Mouse (Mus musculus) hindbrain, embryonic 16.5 days (tissue): ENCODE results near the gene Sri. TPM values are rescaled to one million over a fixed set of nuclear protein-coding genes. Genes with fewer than 3 reads are reported as not detected.
"Not testable (repeated sequence)": the region's sequence is repeated elsewhere in the genome, so short reads cannot be mapped to it uniquely, and the experiment has no call there.

Source experiments
- ATAC-seq: fragments of 200-750 bp; cut with Nextera tagmentation; 2 replicates; pipeline ENCODE4 v1.8.0; 2017; ENCODE audit warnings: moderate TSS enrichment, moderate library complexity
- H3K27ac ChIP-seq: fragments of 300-500 bp; sonication (generic); 2 replicates; pipeline ENCODE4 v1.5.1; 2014; ENCODE audit warnings: low read depth, mild to moderate bottlenecking, control low read depth, low read length, moderate library complexity
- H3K27me3 ChIP-seq: fragments of 300-500 bp; sonication (generic); replicated peaks from 2 replicates; pipeline ENCODE4 v1.6.1; 2014; ENCODE audit warnings: low read length; ENCODE audit not compliant: control insufficient read depth, insufficient read depth
- H3K36me3 ChIP-seq: fragments of 300-500 bp; sonication (generic); 2 replicates; pipeline ENCODE4 v1.6.1; 2014; ENCODE audit warnings: mild to moderate bottlenecking, low read length, moderate library complexity, mixed read lengths; ENCODE audit not compliant: control insufficient read depth, insufficient read depth
- H3K4me1 ChIP-seq: fragments of 300-500 bp; sonication (generic); 2 replicates; pipeline ENCODE4 v1.6.1; 2014; ENCODE audit warnings: low read depth, low read length; ENCODE audit not compliant: control insufficient read depth, insufficient read depth
- H3K4me2 ChIP-seq: fragments of 300-500 bp; sonication (generic); 2 replicates; pipeline ENCODE4 v1.6.1; 2014; ENCODE audit warnings: mild to moderate bottlenecking, low read length, control low read depth, moderate library complexity
- H3K4me3 ChIP-seq: fragments of 300-500 bp; sonication (generic); 2 replicates; pipeline ENCODE4 v1.5.1; 2014; ENCODE audit warnings: mild to moderate bottlenecking, low read length, control low read depth, moderate library complexity
- H3K9ac ChIP-seq: fragments of 300-500 bp; sonication (generic); 2 replicates; pipeline ENCODE4 v1.6.1; 2014; ENCODE audit warnings: low read depth, mild to moderate bottlenecking, control low read depth, low read length, moderate library complexity
- H3K9me3 ChIP-seq: fragments of 300-500 bp; sonication (generic); 2 replicates; pipeline ENCODE4 v1.6.1; 2014; ENCODE audit warnings: mild to moderate bottlenecking, low read length, moderate library complexity; ENCODE audit not compliant: control insufficient read depth
- WGBS: fragments of 180-500 bp; shearing (Covaris S2); extraction: QIAGEN DNeasy Blood & Tissue Kit; methylation state at CpG from one replicate; pipeline ENCODE4 v1.1.7; 2014; 5-methylcytosine and 5-hydroxymethylcytosine counted together
- polyA plus RNA-seq: library from polyadenylated mRNA; unstranded; fragments of >200 nt; fragmentation: Nextera tagmentation; extraction: Ambion mirVana; gene quantifications from 2 replicates; pipeline ENCODE4 v1.2.1, GENCODE M21; 2015

Sri gene
- 199 and 203 TPM in 2 replicates for polyA plus RNA-seq

DNA sequence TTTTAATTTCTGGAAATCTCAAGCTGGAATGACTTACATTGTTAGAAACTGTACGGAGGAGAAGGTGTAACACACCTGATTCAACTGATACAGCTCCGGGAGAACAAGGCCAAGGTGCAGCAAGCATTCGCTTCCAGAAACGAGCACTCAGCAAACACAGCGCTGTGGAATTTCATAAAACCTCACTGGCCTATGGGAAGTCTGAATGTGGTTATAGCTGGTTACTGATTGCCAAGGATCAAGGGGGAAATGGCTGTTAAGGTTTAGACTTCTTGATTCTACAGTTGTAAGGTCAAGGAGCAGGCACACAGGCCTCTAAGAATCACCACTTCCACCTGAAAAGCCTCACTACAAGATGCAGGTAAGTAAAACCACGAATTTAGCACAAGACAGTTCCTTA is at the start of gene Sri:
Sri (plus strand) TSS at position 224 of the 400 bp plus-strand sequence.
- 82% methylated on average over 6 of the region's 6 CpGs for WGBS
- Histone ChIP-seq H3K4me3 (no peak within 1 kb of the TSS), H3K36me3 (no peaks in the 10 kb centered on the region), H3K27ac (no peak within 1 kb of the TSS), H3K4me2 (no peak within 1 kb of the TSS), H3K9ac (no peak within 1 kb of the TSS), H3K9me3 (no peaks in the 10 kb centered on the region), H3K27me3 (no peaks in the 10 kb centered on the region), H3K4me1 (no peaks in the 10 kb centered on the region)
- ATAC-seq = no peak

DNA sequence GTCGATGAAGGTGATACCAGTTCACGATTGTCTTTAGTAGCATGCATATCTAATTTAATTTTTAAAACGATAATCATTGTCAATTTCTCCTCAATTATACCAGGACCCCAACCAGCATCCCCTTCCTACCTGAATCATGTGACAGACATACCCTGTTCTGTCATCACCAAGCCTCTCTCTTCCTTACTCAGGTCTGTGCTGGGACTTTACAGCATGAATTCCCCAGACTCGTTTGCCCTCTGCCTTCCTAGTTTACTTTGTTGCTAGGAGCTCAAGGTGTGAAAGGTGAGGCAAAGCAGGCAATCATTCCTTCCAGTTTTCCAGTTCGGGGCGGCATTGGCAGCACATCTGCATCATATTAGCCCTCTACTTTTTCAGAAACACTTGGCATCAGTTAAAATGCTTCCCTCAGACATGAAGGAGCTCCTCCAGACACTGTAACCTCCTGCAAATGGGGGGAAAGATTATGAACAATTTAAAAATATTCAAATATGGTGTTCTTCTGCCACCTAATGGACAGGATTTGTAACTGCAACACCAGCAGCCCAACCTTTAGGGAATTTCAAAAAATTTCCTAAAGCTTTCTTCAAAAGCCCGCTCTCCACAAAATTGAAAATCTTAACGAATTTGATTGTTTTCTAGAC is 49.4 kb upstream of the Sri start:
- ATAC-seq = peak; percentile 76
- 54% methylated on average over 8 of the region's 8 CpGs for WGBS

DNA sequence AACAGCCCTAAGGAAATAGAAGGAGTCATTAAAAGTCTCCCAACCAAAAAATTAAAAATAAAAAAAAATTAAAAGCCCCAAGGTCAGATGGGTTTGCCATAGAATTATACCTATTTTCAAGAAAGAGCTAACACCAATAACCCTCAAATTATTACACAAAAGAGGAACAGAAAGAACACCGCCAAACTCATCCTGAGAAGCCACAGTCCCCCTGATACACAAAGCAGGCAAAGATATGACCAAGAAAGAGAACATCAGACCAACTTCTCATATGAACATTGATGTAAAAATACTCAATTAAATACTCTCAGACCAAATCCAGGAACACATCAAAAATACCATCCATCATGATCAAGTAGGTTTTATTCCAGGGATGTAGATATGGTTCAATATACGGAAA is 48.8 kb upstream of the Sri start:
- Histone ChIP-seq H3K27ac (no peak overlapping the region), H3K4me2 (no peak overlapping the region), H3K4me3 (no peak overlapping the region), H3K9ac (no peak overlapping the region), H3K36me3 (no peaks in the 10 kb centered on the region), H3K4me1 (no peaks in the 10 kb centered on the region), H3K9me3 (no peaks in the 10 kb centered on the region), H3K27me3 (no peaks in the 10 kb centered on the region)
- WGBS = 88% methylated on average over 2 of the region's 2 CpGs
- ATAC-seq = no peak

More for the DNA sequence above, 49.4 kb upstream of the Sri start:
- H3K4me3 ChIP-seq = no peak overlapping the region
- H3K27me3 ChIP-seq = no peaks in the 10 kb centered on the region
- H3K36me3 ChIP-seq = no peaks in the 10 kb centered on the region
- H3K4me2 ChIP-seq = no peak overlapping the region
- no peaks in the 10 kb centered on the region for H3K4me1 ChIP-seq
- H3K27ac ChIP-seq = no peak overlapping the region
- H3K9me3 ChIP-seq = no peaks in the 10 kb centered on the region
- peak overlapping the region; percentile 35; the same call in 1 of the 2 replicates for H3K9ac ChIP-seq

DNA sequence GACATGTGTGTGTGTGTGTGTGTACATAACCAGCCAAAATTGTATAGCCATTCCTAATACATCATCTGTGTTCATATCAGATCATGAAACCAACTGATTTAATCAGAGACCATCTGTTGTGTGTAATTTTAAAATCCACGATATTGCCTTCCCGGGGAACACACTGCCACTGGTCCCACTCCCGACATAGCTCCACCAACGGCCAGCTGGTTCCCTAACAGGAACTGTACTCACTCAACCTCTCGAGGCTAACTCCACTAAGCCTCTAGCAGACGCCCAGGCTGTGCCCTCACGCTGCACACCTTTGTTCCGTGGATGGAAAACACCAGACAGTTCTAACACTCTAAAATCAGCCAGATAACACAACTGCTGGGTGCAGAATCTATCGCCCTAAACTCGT is 45.4 kb upstream of the Sri start:
- Histone ChIP-seq H3K4me3 (no peak overlapping the region), H3K9me3 (no peaks in the 10 kb centered on the region), H3K9ac (no peak overlapping the region), H3K27me3 (no peaks in the 10 kb centered on the region), H3K4me2 (no peak overlapping the region), H3K4me1 (no peaks in the 10 kb centered on the region), H3K36me3 (no peaks in the 10 kb centered on the region), H3K27ac (no peak overlapping the region)
- 81% methylated on average over 10 of the region's 10 CpGs for WGBS
- no peak for ATAC-seq

DNA sequence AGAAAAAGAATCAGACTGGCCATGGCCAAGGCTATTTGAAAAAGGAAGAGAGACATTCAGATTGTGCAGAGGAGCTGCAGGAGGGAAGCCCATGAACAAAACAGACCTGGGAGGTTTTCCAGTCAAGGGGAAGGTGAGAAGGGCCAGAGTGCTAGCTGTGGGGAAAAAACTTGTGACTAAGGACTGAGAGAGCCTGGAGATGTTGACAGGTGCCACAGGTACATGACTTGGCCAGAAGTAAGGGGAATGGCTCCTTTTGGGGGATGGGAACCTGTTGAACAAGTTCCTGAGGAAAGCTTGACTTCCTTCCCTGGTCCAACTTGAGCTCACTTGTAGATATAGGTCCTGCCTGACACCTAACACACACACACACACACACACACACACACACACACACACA is 43.1 kb upstream of the Sri start:
- Histone ChIP-seq H3K27ac (no peak overlapping the region), H3K36me3 (no peaks in the 10 kb centered on the region), H3K27me3 (no peaks in the 10 kb centered on the region), H3K4me3 (no peak overlapping the region), H3K4me1 (no peaks in the 10 kb centered on the region), H3K4me2 (no peak overlapping the region), H3K9ac (no peak overlapping the region), H3K9me3 (no peaks in the 10 kb centered on the region)
- no peak for ATAC-seq

DNA sequence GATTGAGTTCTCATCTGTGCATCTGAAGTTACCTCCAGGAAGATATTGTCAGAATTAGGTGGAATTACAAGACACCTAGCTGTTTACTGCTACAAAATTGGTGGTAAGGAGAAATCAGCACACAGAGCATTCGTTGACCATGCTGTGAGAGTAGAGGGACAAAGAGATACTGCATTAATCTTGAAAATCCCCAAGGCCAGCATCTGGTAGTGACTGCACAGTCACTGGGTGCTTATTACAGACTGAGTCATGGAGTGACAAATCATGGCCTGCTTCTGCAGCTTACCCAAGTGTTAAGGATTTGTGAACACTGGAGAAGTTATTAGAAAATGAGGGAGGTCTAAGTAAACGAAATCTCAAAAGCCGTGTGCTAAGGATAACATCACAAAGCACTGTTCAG is 32.6 kb upstream of the Sri start:
- no peak overlapping the region for H3K9ac ChIP-seq
- 76% methylated on average over 3 of the region's 3 CpGs for WGBS
- H3K27ac ChIP-seq = no peak overlapping the region
- H3K9me3 ChIP-seq = no peaks in the 10 kb centered on the region; the same call in 1 of the 2 replicates
- H3K4me3 ChIP-seq = no peak overlapping the region
- H3K4me2 ChIP-seq = no peak overlapping the region
- H3K27me3 ChIP-seq = no peaks in the 10 kb centered on the region
- no peaks in the 10 kb centered on the region for H3K4me1 ChIP-seq
- ATAC-seq = no peak
- no peaks in the 10 kb centered on the region for H3K36me3 ChIP-seq

DNA sequence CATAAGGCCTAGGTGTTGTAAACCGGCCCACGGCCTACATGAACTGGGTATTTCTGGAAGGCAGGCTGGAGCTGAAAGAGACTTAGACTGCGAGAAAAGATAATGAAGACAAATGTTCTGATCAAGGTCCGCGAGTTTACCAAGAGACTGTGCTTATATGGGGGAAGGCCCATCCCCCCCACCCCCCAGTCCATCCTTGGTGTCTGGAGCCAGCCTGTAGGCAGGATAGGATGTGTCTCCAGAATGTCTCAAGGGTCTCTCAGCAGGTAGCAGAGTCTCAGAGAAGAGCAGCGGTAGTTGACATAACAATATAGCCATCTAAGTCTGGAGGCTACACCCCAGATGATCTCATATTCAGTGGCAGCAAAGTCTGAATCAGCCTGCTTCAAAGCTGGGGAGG is 11.3 kb upstream of the Sri start:
- H3K9ac ChIP-seq, ATAC-seq, H3K4me2 ChIP-seq, H3K4me3 ChIP-seq, H3K27me3 ChIP-seq, H3K4me1 ChIP-seq, H3K36me3 ChIP-seq, H3K9me3 ChIP-seq, H3K27ac ChIP-seq: not testable (repeated sequence)
- 90% methylated on average over 6 of the region's 6 CpGs for WGBS

DNA sequence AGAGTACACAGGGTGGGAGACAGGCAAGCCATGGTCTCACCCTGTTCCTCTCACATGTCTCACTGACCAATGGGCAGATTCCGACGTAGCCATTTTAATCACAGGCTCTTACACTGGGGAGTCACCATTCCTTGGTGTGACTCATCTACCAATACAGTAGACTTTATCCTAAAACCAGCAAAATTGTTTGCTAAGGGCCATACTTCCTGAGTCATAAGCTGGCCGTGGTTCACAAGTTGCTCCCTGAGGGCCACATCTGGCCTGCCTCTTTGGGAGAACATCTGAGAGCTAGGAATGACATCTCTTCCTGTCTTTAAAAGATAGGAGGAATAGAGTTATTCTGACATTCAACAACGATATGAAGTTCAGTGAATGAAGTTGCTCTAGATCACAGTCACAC is 7.9 kb downstream of the Sri start:
- Histone ChIP-seq H3K9ac (no peak overlapping the region), H3K4me3 (no peak overlapping the region), H3K36me3 (no peaks in the 10 kb centered on the region), H3K9me3 (no peaks in the 10 kb centered on the region), H3K4me2 (no peak overlapping the region), H3K27me3 (no peaks in the 10 kb centered on the region), H3K4me1 (peaks cover 7% of the 10 kb centered on the region), H3K27ac (no peak overlapping the region)
- 96% methylated on average over 4 of the region's 4 CpGs for WGBS
- no peak for ATAC-seq

DNA sequence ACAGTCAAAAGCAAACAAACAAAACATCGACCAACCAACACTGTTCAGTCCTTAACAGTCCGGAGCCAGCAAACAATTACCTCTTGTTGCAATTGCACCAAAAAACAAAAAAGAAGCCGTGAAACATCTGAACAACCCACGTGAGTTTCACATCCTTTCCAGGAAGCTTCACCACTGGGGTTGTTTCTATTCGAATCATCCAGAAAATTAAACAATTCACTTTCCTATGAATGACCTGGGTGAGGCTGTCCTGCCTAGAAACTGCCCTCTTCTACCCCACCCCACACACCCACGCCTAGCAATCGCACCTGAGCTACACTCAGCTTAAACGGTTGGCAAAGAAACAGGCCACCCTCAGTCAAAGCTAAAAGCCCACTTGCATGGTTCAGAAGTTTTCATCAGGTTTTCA is 9.8 kb downstream of the Sri start:
- Histone ChIP-seq H3K9me3 (no peaks in the 10 kb centered on the region), H3K9ac (peak overlapping the region; percentile 85), H3K36me3 (peaks cover 5% of the 10 kb centered on the region; the same call in 1 of the 2 replicates), H3K4me3 (peak overlapping the region; percentile 81), H3K27ac (peak overlapping the region; percentile 89; the same call in 1 of the 2 replicates), H3K27me3 (no peaks in the 10 kb centered on the region), H3K4me1 (peaks cover 7% of the 10 kb centered on the region), H3K4me2 (peak overlapping the region; percentile 68)
- 28% methylated on average over 8 of the region's 8 CpGs for WGBS
- ATAC-seq = peak; percentile 51
